Mouse (Mus musculus) T-cell, adult 2 months (primary cell): ENCODE measurements around the gene Hpf1.

ENCODE experiments used
- DNase-seq: peaks from one replicate; pipeline ENCODE4 v3.0.0; 2022; ENCODE audit warnings: low spot score

Gene Hpf1

GRCm38 (mm10) chr8:60889843-60890519 is at the start of gene Hpf1:
TSS of gene Hpf1 (plus strand) at chr8:60890418.
- peak; percentile 95 for DNase-seq

- DNase-seq: no peak
Observed at GRCm38 (mm10) chr8:60842388-60842787, 47.8 kb upstream of the Hpf1 start.

GRCm38 (mm10) chr8:60857559-60857958 is 32.7 kb upstream of the Hpf1 start:
- DNase-seq: no peak

DNA sequence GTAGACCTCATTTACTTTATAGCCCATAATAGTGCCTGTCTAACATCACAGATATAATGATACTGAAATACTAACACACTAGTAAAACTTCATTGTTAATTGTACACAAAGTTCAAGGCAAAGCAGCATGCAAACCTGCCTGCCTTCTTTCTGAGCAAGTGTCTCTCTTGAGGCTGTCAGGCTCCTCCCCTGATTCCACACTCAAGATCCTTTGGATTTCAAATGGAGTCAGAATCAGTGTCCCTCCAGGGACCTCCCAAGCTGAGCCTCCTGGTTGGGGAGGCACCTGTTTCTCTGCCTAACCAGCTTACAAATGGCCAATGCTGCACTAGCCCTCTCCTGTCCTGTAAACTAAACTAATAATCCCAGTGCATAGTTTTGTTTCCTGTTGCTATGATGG is 32.1 kb upstream of the Hpf1 start:
- no peak for DNase-seq

- DNase-seq: no peak
Observed at GRCm38 (mm10) chr8:60858911-60859476, 31.2 kb upstream of the Hpf1 start.

DNA sequence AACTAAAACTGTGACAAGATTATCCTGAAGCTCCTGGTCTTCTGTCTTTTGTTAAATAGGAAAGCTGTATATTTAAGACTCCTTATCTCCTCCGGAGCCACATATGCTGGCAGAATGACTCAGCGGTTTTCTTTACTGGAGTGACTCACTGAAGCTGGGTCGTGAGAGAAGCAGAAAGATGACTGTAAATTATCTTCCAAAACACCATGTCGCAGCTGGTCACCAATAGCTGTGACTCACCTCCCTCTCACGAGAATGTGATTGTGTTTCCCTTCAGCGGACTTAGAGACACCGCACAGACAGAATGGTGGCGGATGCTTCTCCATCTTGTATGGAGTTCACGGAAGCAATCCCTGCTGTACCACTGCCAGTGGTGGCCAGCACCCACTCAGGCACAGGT is 30.6 kb upstream of the Hpf1 start:
- no peak for DNase-seq

DNA sequence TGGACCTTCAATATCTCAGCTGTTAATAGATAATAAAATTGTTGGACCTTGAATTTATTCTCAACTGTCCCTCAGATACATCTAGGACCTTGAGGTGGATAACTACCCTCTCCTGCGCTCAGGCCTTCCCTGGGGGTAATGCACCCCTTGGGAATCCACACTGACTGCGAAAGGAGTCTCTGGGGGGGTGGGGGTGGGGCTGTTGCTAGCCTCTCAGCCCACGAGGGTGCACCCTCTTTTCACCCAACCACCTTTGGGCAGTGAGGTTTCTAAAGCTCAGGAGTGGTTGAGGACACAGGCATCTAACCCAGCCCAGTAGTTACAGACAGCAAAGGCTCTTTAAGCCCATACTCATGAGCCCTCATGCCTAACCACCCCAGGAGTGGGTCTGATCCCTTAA is 29.5 kb upstream of the Hpf1 start:
- DNase-seq: no peak

DNA sequence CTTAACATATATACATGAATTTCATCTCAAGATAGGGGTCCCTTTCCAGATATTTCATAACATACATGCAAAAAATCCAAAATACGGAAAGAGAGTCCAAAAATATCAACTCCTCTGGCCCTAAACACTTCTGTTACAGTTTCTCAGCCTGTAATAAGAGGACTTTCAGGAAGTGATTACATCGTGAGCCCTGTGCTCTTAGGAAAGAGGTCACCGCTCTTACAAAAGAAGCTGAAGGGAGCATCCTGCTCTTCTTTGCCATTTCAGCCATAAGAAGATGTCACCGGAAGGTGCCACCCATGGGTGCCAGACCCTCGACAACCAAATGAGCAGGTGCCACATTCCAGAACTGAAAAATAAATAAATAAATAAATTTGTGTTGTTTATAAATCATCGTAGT is 28.4 kb upstream of the Hpf1 start:
- no peak for DNase-seq

DNA sequence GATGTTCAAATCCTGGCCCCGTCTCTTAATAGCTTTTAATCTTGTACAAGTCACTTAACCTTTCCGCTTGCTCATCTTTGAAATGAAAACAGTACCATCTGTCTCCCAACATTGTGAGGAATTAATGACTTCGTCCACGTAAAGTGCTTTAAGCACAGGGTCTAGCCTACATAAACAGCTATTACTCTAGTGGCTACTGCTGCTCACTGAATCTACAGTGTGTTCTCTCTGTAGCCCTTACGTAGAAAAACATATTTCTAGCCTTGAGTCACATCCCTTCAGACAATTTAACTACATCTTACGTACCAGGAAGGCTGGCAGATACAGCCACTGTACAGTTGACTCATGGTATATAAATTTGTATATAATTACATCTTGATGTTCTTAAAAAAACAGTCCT is 25.3 kb upstream of the Hpf1 start:
- no peak for DNase-seq

- DNase-seq: peak; percentile 5
Observed at GRCm38 (mm10) chr8:60865504-60866114, 24.6 kb upstream of the Hpf1 start.

- DNase-seq: no peak
Observed at GRCm38 (mm10) chr8:60867468-60868115, 22.6 kb upstream of the Hpf1 start.

- no peak for DNase-seq
Observed at GRCm38 (mm10) chr8:60868236-60868965, 21.8 kb upstream of the Hpf1 start.

DNA sequence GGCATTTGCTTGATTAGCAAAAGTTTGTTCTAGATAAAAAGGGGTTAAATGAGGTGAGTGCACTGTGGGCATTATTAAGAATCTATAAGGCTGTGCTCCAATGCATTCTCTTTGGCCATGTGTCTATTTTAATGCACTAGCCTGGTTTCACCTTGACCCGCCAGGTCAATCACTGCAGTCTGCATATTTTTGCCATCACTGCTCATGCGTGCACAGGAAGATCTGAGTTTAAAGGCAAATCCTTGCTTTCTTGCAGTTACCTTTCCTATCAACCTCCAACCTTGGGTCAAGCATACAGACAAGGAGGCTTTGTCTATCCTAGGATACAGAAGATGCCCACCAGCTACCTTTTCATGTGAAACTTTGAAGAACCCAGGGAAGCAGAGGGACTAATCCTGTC is 20.5 kb upstream of the Hpf1 start:
- no peak for DNase-seq

GRCm38 (mm10) chr8:60870231-60871193 is 19.7 kb upstream of the Hpf1 start:
- no peak for DNase-seq

- no peak for DNase-seq
Observed at GRCm38 (mm10) chr8:60878617-60879016, 11.6 kb upstream of the Hpf1 start.

GRCm38 (mm10) chr8:60883419-60884137 is 6.6 kb upstream of the Hpf1 start:
- DNase-seq: no peak

- DNase-seq: no peak
Observed at GRCm38 (mm10) chr8:60886736-60887135, 3.5 kb upstream of the Hpf1 start.

GRCm38 (mm10) chr8:60889131-60889842 is 931 bp upstream of the Hpf1 start:
- DNase-seq: no peak

DNA sequence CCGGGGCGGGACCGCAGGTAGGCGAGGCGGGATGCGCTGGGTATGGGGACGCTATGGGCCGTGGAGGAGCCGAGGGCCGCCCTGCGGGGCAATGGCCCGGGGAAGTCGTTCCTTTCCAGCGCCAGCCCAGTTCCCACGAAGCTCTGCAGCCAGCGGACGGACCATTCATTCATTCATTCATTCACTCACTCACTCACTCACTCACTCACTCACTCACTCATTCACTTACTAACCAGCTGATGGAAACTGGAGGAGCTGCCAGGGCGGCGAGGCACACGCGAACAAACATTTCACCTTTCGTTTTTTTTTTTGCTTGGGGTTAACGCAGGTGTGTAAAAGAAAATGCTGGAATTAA is 279 bp downstream of the Hpf1 start:
- no peak for DNase-seq

DNA sequence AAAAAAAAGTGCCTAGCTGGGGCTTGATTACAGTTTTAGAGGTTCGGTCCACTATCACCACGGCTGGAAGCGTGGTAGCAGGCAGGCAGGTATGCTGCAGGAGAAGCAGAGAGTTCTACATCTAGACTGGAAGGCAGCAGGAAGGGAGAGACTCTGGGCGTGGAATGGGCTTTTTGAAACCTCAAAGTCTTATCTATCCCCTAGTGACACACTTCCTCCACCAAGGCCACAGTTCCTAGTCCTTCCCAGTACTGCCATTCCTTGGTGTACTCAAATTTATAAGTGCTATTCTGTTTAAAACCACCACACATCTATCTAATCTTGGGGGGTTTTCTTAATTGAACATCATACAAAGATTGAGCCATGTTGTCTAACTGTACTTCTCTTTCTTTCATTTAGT is 1.5 kb downstream of the Hpf1 start:
- no peak for DNase-seq
